Mouse (Mus musculus) monocyte, adult 5-6 weeks (primary cell): ENCODE data around the gene Mrpl51. TPM values are rescaled to one million over a fixed set of nuclear protein-coding genes. Genes with fewer than 3 reads are reported as not detected.
A peak's percentile ranks its signal among the peaks of the same experiment; 100 is the strongest.
"Not testable (repeated sequence)": the region's sequence is repeated elsewhere in the genome, so short reads cannot be mapped to it uniquely, and the experiment has no call there.

Experiments
- ATAC-seq: fragments of 153-309, 156-312 bp; replicated peaks from 2 replicates; pipeline ENCODE4 v1.8.0; 2017; ENCODE audit warnings: mild to moderate bottlenecking; ENCODE audit not compliant: low TSS enrichment, insufficient number of reproducible peaks, severe bottlenecking, poor library complexity, low FRiP score
- total RNA-seq: library from RNA; stranded (forward); fragments of 200-1000, 200-491, 200-594 nt; gene quantifications from 3 replicates; pipeline ENCODE4 v1.2.3, GENCODE M21; 2017

The Mrpl51 gene
- total RNA-seq, 1 experiment from 2014 or later: 25.9 TPM

DNA sequence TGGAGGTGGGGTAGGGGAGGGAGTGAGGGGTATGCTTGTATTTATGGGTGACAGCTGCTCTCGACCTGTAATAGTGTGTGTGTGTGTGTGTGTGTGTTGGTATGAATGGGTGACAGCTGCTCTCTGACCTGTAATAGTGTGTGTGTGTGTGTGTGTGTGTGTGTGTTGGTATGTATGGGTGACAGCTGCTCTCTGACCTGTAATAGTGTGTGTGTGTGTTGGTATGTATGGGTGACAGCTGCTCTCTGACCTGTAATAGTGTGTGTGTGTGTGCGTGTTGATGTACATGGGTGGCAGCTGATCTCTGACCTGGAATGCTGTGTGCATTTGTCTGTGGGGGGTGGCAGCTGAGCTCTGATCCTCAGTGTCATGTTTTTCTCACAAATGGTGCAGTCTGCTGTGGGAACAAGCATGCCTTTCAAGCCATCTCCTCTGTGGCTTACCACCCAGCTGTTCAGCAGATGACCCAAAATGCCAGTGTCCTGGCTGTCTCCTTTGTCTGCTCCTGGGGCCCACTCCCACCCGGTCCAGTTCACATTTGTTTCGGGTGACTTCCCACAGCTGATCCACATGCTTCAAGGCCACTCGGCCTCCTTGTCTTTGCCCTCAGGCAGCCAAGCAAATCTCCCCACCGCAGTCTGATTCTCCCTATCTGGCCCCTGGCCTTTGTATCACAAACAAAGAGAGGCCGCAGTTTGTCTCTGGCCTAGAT, 34.5 kb upstream of the Mrpl51 start:
- no peak for ATAC-seq

DNA sequence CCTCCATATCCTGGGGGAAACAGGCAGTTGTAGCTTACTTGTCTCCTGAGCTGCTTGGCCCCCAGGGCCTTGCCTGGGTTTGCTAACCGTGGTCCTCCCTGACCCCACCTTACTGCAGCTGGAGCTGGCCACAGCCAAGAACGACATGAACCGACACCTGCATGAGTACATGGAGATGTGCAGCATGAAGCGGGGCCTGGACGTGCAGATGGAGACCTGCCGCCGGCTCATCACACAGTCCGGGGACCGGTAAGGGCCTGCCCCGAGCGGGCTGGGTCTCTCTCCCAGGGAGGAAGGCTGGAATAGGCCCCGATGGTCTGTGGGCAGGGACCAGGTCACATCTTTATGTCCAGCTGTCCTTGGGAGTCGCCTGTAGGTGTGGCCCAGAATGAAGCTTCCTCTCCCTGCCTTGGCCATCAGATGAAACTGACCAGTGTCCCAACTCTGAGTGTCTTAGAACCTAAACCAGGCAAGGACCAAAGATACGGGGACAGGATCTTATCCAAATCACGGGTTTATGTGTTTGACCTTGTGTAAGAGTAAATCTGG, 32.6 kb upstream of the Mrpl51 start:
- ATAC-seq: no peak

DNA sequence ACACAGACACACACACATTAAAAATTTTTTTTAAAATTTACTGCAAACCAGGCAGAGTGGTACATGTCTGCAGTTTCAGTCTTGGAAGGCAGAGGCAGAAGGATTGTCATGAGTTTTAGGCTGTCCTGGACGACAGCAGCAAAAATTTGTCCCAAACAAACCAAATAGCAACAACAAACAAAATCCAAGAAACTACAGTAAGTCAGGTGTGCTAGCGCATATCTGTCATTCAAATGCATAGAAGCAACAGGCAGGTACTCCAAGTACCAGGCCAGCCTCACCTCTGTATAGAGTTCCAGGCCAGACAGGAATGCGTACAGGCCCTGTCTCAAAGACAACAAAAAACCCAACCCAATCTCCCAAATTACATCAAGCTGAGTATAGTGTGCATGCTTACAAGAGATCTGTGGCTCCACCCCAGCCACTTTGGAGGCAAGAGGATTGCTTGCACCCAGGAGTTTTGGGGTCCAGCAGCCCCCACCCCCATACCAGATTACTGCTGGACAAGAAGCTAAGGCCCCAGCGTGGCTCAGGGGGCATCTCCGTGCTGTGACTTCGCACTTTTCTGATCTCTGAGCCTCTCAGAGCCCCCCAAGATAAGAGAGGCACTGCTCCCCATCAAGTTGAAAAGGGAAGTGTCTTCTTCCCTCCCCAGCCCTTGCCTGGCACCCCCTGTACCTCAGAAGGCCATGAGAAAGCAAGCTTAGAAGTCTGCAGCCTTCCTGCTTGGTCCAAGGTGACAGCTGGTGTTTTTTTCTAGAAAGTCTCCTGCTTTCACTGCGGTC, 31.6 kb upstream of the Mrpl51 start:
- no peak for ATAC-seq

DNA sequence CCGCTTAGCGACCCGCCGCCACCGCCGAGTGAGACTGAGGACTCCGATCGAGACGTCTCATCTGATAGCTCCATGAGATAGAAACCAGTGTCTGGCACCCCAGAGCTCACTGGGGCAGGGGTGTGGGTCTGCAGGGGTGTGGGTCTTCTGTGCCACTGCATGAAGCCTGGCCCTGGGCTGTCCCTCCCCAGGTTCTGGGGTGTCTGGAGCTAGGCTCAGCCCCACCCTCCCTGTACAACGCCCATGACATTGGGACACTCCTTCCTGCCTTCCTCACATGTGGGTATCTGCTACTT, 31.1 kb upstream of the Mrpl51 start:
- ATAC-seq: no peak

DNA sequence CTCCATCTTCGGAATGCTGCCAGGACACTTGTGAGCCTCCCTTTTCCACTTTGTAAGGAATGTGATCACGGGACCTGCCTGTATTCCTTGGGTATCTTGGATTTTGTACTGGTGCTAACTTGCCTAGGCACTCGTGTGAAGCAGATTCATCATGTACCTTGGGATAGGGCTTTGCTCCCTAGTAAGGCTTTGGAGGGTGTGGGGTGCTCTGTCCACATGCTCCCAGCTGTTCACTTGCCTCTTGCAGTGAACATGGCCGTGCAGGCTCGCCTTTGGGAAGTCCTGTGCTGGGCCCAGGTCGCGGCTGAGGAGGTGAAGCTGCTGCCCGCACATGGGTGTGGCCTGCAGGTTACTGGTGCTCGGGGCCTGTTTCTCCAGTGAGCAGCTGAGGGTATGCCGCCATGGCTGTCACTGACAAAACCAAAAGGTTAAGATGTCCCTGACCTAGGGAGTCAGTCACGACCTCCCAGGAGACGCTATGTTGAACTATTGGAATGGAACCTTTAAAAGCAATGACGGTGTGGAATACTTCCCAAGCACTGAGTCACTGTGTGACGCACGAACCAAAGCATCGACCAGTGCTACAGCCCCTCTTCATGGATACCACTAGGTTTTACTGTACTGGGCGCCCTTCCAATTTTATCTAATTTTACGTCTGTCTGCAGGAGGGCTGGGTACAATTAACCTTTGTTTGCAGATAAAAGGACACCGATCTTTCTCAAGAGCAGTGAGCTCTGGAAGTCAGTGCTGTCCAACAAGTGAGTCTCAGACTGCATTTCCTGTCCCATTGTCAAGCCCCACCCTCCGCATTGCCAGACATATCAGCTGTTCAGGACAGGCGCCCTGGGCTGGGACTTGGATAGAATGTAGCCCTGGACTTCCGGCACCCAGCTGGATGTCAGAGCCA, 30.5 kb upstream of the Mrpl51 start:
- ATAC-seq: no peak

DNA sequence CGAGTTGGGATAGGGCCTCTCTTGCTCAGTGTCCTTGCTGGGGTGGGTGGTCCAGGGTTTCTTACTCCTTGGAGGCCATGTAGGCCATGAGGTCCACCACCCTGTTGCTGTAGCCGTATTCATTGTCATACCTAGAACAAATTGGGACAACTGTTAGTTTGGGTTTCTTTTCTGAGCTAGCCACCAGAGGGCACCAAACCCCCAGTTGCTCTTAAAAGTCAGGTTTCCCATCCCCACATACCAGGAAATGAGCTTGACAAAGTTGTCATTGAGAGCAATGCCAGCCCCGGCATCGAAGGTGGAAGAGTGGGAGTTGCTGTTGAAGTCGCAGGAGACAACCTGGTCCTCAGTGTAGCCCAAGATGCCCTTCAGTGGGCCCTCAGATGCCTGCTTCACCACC, 29.6 kb upstream of the Mrpl51 start:
- ATAC-seq: not testable (repeated sequence)

DNA sequence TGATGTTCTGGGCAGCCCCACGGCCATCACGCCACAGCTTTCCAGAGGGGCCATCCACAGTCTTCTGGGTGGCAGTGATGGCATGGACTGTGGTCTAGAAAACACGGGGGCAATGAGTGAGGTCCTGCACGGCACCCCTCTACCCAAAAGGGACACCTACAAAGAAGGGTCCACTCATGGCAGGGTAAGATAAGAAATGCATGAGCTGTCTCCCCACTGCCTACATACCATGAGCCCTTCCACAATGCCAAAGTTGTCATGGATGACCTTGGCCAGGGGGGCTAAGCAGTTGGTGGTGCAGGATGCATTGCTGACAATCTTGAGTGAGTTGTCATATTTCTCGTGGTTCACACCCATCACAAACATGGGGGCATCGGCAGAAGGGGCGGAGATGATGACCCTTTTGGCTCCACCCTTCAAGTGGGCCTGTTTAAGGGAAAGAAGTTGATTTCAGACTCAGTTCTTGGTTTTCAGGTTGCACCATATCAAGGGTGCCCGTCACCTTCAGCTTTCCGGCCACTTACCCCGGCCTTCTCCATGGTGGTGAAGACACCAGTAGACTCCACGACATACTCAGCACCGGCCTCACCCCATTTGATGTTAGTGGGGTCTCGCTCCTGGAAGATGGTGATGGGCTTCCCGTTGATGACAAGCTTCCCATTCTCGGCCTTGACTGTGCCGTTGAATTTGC, 28.8 kb upstream of the Mrpl51 start:
- not testable (repeated sequence) for ATAC-seq

DNA sequence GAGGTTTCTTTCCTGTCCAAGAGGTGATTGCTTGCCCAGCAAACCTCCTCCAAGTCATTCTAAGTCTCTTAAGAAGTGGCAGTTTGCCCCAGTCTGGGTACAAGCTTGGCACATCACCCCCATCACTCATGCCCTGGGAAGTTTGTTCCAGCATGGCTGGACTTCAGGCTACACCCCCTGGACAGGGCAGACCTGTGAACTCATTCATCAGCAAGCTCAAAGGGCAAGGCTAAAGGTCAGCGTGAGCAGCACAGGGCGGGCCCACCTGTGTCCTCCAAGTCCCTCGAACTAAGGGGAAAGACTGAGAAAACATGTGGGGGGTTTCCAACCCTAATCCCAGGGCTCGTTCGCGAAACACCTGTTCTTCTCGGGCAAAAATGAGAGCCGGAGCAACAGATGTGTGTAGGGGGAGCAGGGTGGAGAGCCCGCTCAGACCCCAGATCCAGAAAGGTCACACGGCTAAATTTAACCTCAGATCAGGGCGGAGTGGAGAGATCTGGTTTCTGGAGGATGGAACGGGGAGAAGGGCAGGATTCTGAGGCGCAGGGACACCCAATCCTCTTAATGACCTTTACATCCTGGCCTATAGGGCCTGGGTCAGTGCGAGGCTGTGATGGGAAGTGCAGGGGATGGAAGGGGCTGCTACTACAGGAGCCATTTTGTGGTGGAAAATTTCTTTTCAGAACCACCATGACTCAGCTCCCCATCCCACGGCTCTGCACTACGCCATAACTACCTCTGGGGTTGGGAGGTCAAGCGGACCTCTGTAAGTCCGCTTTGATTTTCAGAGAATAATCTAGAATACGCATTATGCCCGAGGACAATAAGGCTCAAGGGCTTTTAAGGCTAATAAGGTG, 27.6 kb upstream of the Mrpl51 start:
- no peak for ATAC-seq

DNA sequence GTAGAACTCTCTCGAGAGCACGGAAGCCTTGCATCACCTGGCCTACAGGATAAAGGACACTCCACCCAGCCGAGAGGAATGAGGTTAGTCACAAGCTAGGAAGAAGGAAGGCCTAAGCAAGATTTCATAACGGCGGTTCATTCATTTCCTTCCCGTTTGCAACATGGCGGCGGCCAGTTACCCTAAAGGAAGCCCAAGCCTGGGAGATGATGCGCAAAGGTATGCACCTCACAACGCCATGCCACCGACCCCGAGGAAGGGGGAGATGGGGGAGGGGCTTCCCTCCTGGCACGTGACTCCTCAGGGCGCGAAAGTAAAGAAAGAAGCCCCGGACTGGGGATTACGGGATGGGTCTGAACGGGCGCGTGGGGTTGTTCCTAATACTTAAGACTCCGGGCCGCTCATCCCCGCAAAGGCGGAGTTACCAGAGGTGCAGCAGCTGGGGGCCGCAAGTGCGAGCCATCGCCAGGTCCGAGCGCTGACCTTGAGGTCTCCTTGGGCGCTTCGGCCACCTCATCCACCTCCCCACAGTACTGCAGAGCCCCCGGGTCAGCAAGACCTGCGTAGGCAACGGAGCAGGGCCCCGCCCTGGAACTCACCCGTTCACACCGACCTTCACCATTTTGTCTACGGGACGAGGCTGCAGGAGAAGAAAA, 26.8 kb upstream of the Mrpl51 start:
- ATAC-seq: peak; percentile 37

DNA sequence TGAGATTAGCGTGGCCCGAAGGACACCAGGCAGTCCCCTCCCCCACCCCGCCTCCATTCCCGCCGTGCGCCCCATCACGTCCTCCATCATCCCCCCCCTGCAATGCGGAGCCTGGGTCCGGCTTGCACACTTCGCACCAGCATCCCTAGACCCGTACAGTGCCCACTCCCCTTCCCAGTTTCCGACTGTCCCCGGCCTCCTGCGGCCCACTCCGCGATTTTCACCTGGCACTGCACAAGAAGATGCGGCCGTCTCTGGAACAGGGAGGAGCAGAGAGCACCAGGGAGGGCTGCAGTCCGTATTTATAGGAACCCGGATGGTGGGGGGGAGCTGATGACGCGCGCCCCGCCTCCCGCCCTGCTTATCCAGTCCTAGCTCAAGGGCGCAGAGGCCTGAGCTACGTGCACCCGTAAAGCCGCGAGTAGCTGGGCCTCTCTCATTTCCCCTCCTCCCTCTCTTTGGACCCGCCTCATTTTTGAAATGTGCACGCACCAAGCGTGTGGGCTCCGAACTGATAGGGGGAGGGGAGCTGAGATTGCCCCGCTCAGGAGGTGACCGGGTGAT, 26.2 kb upstream of the Mrpl51 start:
- peak; percentile 89 for ATAC-seq

DNA sequence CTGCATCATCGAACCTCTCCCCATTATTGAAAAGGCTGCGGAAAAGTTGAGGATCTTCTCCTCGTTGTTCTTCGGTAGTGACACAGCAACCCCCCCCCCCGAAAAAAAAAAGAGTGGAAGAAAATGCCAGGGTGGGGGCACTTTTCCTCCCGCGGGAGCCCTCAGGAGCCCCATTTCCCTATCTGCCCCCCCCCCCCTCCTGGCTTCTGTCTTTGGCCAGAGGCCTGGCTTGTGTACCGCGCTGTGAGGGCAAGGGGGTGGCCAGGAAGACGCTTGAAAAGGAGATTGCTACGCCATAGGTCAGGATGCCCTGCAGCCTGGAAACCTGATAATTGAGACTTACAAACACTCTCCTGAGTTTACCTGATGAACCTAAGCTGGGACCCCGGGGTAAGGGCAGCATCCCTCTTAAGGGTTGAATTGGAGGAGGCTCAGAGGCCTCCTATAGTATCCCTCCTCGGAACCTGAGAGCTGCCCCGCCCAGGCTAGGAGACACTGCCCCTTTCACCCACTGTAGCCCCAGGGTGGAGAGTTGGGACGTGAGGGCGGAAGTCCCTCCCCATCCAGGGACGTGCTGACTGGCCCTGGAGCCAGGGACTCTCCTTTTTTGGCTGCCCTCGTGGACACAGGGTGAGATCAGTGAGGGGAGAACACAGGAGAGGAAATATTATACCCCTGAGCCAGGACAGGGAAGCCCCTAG, 25.4 kb upstream of the Mrpl51 start, which contains the start of gene Gapdh:
Gapdh (minus strand) TSS at position 417 of the 701 bp plus-strand sequence.
- ATAC-seq: peak; percentile 25; the same call in 1 of the 2 replicates

DNA sequence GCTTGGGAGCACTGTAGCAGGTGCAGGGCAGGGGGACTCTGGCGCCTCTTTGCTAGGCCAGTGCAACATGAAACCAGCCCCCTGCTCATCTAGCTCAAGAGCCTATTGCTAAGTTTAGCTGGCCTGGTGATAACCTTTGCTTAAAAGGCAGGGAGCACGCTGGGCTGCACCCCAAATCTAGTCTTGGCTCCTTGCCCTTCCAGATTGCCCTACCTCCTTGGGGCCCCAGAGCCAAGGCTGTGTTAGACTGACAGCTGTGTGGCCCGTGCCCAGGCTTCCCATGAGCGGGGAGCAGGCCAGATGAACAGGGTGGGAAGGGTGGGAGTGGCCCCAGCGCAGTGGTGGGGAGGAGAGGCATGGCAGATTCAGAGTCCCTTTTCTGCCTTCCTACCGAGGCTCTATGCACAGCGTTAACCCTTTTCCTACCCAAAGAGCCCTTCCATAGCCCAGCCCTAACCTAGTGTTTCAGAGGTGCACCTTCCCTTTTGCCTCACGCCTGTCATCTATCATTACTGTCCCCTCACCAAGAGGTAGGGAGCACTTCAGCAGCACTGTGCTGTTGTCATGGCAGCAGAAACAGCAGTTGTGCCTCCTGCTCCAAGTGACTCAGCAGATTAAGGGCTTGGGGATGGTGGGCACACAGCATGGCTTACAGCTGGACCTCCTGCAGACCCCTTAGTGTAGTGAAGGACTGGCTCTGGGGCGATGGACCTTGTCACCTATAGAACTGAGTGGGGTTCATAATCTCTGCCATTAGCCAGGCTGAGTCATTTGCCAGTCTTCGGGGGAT, 24.5 kb upstream of the Mrpl51 start:
- no peak for ATAC-seq

DNA sequence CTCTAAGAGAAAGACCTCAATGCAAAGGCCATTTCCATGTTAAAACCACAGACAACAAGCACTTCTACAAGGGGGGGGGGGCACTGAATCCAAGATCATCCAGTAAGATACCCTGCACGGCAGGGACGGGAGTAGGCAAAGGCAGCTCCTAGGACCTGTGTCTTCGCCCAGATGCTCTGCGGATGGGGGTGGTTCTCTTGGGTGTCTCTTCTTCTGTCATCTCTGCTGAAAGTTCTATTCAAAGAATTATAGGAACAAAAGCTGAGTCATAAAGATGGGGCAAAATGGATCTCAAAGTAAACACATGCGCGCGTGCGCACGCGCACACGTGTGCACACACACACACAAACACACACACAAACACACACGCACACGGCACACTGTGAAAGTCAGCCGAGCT, 23.5 kb upstream of the Mrpl51 start:
- ATAC-seq: no peak

DNA sequence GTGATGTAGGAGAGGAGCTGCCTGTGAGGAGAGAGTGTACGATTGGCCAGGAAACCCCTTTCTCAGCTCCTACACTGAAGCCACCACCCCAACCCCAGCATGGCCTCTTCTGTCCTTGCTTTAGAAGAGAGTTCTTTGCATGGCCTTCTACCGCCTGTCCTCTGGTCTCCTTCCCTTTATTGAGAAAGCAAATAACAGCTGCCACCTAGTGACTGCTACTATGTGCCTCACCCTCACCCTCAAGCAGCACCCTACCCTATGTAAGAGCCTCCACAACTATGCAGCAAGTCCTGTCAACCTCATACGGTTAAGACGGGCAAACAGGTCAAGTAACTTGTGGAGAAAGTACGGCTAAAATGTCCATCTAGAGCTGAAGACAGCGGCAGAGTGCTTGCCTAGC, 21.4 kb upstream of the Mrpl51 start:
- no peak for ATAC-seq

DNA sequence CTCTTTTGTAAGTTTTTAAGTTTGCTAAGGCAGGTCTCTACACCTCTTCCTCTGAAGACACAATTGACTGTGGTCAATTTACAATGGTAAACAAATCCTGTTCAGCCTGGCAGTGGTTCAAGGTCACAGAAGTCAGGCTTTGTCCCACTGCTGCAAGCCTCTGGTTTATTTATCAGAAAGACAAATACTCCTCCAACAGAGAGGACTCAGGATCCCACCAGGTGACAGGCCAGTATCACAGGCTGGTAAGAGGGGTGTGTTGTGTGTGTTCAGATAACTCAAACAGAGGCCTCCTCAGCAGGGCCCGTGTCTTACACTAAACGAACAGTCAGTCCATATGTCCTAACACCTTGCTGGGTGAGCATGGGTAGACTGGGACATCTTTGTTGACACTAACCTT, 19.1 kb upstream of the Mrpl51 start:
- ATAC-seq: no peak

DNA sequence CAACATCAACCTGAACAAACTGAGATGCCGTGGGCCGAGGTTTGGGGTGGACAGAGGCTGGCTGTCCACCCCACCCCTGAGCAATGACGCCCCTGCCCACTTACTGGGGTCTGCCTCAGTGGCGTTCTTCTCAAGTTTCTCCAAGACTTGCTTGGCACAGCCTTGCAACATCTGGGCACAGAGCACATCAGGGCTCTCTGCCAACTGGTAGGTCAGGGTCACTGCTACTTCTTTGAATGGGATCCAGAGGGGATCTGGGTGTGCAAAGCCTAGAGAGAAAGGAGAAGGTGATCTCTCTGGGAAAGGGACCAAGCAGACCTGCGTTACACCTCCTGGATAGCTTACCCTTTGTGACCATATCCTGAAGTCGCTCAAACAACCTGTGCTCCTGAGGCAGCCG, 18.3 kb upstream of the Mrpl51 start:
- ATAC-seq: no peak
